Mouse (Mus musculus): ENCODE results near the gene Calr4. TPM values are rescaled to one million over a fixed set of nuclear protein-coding genes. Genes with fewer than 3 reads are reported as not detected.

Gene Calr4
- total RNA-seq, 2 experiments from 2014 or later, result 0.79 to 1.1 TPM

DNA sequence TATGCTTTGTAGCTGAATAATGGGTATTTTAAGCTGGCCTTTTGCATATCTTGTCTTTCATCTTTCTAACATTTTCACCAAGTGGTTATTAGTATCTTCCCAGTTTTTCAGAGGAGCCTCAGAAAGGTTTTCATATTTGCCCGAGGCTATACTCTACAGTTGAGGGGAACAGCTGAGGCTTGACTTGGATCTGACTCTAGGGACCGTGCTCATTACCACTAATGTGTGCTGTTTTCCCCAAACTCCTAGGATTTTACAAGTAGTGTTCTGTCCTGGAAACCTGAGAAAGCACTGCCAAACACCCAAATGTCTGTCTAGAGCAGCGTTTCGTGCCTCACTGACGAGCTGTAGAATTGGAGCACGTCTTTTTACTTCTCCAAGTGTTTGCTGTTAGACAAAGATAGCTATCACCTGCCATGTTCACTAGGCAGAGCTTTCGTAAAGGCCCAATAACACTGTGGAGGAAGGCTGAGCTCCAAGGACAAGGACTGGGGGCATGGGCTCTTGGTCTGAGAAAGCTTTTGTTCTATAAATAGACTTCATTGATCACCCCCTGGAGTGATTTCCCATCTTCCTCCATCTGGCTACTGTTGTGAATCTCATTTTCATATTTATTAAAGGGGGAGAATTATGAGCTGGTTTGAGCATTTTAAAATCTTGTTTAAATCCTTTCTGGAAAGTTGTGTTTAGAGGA, 2.0 kb downstream of the Calr4 start:
- DNase-seq, result no peak

DNA sequence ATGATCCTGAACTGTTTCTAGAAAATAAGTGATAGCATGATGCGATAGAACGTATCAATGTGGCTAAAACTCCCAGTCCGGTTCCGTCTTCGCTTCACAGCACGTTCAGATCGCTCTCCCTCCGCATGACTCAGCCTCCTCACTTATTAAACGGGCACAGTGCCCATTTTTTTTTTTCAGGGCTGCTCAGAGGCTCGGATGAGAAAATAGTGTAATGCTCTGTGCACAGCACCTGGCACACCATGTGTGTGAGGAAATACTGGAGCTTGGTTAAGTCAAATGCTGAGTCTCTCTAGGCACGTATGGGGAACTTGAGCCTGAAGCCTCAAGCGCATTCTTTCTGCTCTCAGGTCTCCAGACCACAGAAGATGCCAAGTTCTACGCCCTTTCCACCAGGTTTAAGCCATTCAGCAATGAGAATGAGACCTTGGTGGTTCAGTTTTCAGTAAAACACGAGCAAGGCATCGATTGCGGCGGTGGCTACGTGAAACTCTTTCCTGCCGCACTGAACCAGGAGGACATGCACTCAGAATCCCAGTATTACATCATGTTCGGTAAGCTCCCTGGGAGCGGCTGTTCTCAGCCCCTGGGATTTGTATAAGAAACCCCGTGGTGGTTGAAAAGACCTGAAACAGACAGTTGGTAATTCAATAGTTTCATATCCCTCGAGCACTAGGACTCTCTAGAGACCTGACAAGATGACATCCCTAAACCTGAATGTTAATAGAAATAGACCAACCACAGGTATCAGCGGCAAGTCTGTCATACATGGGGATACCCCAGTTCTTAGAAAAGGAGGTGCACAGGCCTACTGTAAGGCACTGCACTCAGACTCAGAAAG, 4.4 kb downstream of the Calr4 start:
- DNase-seq, result peak; percentile 74 to 77

DNA sequence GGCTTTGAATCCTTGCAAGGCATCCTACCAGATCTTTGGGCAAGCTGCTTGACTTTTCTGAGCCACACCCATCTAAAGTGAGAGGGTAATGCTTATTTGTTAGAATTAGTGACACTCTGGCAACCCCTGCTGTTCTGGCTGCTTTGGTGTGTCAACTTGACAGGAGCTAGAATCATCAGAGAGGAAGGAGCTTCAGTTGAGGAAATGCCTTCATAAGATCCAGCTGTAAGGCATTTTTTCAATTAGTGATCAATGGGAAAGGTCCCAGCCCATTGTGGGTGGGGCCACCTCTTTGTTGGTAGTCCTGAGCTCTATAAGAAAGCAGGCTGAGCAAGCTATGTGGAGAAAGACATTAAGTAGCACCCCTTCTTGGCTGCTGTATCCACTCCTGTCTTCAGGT, 6.9 kb downstream of the Calr4 start:
- no peak for DNase-seq

DNA sequence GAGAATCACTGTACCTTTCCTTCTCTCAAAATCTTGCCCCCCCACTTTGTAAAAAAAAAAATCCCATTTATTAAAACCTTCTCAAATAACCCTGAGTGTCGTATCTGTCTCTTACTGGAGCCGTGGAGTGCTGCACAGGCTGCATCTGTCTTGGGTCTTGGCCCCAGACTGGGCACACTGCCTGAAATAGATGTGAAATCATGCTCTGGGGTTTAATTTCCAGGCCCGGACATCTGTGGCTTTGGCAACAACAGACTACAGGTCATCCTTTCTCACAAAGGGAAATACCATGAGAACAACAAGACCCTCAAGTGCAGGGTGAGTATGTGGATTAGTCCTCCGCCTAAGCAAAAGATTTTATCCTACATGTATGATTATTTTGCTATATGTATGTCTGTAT, 7.6 kb downstream of the Calr4 start:
- peak; percentile 38 to 47 for DNase-seq

DNA sequence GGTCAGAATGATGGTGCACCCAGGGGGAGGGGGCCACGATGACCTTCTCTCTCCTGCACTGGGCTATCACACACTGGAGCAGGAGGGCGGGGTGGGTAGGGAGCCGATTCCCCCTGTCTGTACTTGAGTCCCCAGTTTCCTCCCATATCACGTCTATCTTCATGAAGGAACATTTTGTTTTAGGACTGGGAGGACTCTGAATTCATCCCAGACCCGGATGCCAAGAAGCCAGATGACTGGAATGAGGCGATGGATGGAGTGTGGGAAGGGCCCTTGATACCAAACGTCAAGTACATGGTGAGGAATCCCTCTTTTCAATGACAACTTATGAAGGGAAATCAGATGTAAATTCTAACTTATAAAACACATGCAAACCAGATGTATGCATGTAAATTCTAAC, 10.2 kb downstream of the Calr4 start:
- no peak for DNase-seq

DNA sequence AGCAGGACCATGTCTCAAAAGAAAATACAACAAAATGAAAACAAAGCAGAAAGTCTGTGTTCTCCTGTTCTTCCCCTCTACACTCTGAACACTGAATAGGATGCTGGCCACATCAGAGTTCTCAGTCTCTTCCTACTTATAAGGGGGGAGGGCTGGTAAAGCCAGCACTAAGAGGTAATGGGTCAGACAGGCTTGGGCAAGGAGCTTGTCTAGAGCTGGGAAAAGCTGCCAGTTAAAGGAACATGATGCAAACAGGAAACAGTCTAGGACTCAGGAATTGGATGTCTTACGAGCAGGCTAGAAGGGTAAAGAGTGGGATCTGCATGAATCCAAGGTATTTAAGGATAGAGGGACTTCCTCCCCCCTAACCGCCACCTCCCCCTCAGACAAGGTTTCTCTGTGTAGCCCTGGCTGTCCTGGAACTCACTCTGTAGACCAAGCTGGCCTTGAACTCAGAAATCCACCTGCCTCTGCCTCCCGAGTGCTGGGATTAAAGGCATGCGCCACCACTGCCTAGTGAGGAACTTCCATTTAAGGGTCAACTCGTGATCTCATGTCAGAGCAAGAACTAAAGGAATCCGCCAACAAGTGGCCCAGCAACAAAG, 10.8 kb downstream of the Calr4 start:
- DNase-seq, result no peak

DNA sequence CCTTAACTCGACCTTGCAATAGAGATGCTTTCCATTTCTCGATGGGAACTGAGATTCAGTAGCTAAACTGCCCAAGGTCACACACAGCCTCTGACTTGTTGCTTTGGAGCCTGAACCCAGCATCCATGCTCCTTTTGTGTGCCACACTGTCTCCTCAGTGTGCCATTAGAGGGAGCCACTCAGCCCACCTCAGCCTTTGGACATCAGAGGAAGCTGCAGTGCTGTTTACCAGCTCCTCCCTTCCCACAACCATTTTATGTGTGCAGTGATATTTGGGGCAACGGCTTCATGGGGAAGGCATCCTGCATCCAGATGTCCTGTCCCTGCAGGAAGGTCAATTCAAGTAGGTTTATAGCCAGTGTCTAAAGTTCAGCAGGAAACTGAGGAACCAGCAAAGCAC, 17.3 kb downstream of the Calr4 start:
- peak; percentile 46 to 57 for DNase-seq

DNA sequence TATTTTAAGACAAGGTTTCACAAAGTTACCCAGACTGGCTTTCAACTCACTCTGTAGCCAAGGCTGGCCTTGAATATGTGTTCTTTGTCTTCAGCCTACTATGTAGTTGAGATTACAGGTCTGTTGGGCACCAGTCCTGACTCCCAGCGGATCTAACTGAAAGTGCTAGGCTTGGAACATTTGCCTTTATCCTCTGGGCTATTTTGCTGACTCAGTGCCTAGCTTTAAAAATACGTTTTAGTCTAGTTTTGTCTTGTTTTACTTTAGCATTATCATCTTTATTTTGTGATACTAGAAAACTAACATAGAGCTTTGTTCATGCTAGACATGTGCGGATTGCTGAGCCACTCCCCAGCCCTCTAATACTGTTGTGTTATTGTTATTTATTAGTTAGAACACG, 17.9 kb downstream of the Calr4 start:
- DNase-seq, result no peak

DNA sequence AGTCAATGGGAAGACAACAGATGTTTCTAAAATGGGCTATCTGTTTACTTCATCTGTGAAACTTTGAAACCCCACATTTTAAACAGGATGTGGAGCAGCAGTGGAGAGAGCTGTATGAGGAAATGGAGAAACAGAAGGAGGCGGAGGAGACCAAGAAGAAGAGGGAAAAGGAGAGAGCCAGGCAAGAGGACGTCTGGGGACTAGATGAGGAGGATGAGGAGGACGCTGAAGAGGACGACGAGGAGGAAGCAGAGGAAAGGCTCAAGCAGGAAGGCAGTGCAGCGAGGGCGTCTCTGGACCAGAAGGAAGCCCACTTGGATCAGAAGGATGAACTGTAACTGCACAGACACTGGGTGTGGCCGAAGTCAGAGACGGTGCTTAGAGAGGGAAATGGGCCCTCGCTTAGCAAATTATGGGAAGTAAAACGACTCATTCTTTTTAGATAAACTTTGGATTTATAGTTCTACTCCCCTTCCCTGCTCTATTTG, 19.4 kb downstream of the Calr4 start:
- DNase-seq, result no peak

DNA sequence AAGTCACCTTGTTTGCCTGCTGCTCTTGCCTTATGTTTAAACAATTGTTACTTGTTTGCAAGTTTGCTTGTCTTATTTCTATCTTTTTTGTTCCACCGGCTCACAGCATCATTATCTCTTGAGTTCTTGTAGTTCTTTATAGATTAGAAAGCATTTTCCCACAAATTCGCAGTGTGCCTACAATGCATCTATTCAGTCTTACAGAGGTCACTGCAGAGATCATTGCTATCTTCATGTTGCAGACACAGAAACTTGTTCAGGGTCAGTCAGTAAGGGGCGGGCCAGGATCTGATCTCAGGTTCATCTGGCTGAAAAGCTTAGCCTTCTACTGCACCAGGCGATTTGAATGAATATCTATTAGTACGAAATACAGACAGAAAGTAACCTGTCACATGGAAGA, 20.2 kb downstream of the Calr4 start:
- no peak for DNase-seq

DNA sequence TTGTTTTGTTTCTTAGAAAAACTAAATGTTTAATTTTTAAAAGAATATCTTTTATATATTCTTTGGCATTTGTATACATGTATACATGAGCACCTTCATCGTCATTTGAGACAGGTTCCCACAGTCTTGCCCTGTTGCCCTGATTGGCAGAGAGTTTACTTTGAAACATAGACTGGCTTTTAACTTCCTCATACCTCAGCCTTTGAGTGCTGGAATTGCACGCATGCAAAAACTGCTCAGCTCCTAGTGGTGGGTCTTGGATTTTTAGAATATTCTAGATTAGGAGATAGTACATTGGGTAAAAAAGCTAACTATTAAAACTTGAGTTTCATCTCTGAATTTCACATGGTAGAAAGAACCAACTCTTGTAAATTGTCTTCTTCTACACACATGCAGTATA, 21.0 kb downstream of the Calr4 start:
- DNase-seq, result no peak

DNA sequence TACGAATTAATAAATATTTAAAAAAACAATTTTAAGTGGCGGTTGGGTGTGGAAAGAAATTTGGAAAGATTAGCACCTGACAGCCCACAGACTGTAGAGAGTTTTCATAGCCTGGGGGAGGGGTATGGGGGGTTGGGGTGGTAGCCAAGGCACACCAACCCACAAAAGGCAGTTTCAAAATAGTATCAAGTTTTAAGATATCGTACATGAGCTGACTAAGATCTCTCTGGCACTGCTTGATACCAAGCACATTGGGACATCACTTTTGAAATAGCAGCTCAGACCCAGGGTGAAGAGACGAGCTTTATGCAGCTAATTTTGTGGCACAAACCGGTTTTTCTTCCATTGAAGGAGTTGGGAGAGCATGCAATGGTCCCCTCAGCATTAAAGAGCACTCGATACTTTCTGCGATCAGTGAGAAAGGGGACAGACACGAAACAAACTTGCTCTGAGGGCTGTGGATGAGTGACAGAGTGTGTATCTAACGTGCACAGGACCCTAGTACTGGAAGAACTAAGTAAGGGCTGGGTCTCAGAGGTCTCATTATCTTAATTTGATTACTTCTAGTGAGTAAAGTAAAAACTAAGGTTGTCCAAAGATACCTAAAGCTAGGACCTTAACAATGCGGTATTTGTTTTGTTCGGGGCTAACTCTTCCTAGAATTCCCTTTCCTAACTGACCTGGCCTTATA, 21.6 kb downstream of the Calr4 start:
- no peak for DNase-seq

DNA sequence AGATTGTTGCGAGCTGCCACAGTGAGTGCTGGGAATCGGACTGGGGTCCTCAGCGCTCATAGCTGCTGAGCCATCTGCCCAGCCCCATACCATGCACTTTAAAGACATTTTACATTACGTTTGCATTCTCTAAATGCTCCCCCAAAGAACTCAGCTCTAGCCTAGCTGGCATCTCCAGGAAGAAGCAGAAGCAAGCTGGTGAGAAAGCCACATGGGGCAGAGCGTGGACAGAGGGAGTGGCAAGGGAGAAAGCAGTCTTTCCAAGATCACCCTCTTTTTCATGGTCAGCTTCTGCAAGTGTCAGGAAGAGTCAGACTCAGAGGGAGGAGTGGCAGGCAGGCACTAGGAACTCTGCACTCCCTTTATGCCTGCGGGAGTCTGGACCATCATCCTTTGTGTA, 22.5 kb downstream of the Calr4 start:
- DNase-seq, result no peak

DNA sequence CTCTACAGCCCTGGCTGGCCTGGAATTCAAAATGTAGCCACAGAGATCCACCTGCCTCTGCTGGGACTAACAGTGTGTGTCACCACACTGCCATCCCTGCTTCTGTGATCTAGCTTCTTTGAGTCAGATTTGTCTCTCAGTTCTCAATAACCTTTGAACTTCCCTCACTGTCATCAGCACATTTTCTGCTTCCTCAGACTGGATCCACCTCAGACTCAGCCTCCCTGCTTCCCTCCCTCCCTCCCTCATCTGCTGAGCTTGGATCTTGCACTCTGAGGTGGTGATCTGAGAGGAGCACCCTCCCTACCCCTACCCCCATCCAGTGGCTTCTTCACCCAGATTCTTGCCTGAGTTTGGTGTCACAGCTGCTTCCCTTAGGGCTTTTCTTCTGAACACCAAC, 23.4 kb downstream of the Calr4 start:
- no peak for DNase-seq

DNA sequence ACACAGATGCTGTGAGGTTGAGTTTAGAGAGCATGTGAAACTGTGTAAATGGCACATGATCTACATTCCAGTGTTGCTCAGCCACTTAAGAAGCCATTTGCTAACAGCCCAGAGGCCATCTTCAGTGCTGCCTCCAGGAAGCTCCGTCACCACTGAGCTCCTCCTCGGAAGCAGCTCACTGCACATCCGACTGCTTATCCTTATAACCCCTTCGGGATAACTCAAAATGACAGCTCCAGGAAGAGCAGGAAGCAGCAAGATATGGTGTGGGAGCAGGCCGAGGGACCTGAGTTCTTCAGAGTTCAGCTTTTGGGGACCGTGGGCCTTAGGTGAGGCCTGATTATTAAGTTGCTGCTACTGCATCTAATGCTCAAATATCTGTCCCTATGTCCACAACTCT, 27.8 kb downstream of the Calr4 start:
- DNase-seq, result no peak

DNA sequence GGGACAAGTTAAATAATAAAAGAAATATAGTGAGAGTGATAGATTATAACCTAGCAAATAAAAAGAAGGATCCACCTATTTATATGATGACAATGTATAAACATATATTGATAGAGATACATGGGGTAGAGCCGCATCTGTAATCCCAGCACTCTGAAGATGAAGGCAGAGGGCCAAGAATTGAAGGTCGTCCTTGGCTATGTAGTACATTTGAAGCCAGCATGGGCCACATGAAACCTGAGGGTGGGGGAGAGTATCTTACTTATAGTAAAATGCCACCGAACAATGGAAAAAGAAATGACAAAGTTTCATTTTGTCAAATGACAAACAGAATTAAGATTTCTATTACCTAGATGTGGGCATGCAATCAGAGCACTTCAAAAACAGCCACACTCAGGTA, 31.8 kb downstream of the Calr4 start:
- DNase-seq, result peak; percentile 68 to 71

DNA sequence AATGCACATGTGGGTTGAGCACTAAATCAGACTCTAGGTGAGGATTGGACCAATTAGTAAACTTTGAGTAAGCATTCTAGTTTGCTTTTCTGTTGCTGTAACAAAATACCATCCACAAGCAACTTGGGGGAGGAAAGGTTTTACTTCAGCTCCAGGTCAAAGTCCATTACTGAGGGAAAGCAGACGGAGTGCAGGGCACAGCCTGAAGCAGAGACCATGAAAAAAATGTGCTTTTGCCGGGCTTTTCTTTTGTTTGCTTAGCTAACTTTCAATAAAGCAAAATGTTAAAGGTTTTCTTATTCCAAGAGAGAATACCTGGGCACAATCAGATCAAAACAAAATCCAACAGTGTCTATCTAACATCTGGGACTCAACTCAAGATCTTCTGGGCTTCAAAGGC, 32.5 kb downstream of the Calr4 start:
- DNase-seq, result no peak

DNA sequence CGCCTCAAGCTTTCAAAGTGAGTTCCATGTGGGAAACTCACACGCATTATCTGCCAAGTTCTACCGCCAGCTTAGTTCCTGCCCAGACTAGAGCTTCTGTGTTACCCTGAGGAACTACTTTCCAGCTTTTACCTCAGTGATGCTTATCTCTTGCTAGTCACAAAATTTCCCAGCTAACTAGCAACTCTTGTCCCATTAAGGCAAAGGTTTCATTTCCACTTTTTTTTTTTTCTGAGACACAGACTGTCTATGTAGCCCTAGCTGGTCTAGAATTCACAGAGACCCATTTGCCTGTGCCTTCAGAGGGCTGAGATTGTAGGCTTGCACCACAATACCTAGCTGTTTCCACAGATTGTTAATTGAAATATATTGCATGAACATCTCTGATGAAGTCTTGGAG, 33.2 kb downstream of the Calr4 start:
- DNase-seq, result no peak

DNA sequence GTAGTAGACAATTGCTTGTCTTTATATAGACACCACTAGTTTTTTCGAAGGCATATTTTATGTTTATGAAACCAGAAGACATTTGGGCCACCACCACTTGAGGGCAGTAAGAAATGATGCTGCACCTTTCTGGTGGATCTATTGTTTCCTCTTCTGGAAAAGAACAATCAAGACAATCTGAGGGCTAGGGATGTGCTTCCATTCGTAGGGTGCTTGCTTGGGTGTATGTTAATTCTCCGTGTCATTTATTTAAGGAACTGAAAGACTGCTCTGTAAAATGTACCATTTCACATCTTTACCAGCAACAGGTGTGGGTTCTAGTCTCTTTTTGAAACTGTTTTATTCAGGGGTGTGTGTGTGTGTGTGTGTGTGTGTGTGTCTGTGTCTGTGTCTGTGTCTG, 34.6 kb downstream of the Calr4 start:
- no peak for DNase-seq

DNA sequence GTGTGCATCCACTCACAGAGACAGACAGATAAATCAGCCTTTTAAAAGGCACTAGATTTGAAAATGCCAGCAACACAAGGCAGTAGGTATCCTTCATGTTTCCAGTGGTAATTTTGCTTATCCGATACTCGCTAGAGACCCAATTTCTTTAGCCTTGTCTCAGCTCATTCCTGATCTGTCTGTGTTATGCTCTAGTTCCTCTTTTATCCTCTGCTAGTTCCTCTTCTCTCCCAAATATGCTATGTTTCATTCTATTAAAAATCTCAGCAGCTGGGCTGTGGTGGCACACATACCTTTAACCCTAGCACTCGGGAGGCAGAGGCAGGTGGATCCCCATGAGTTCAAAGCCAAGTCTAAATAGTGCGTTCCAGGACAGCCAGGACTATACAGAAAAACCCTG, 37.5 kb downstream of the Calr4 start:
- DNase-seq, result no peak

DNA sequence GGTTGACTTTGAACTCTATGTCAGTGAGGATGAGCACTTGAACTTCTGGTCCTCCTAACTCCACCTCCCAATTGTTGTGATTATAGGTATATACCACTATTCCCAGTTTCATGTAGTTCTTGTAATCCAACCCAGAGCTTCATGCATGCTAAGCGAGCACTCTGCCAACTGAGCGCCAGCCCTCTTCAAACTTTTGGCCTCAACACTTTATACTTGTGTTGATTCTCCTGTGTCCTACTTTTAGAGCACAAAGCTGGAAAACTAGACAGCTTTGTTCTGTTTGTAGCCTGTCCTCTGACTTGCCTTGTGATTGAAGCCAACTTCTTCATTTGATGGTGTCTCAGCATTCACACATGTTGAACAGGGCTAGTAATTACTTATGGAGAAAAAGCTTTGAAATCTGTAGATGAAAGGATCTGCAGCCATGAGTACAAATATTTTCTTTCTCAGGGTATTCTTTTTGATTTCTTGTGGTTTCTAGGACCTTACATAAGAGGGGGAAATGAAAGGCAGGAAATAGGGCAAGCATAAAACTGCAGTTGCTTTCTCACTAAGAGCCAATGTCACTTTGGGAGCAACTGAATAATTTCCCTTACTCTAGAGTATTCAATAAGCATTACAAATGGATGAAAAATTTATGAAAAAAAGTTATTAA, 39.4 kb downstream of the Calr4 start:
- DNase-seq, result no peak

Data from adrenal gland, postnatal 36 days (tissue).